Mouse (Mus musculus) spleen, embryonic (tissue): ENCODE results near the gene Ak7.

Source experiments
- CTCF ChIA-PET: fragments of 350-600 bp; sonication (Branson Sonifier 250); formaldehyde crosslinking; loops from one replicate; lab custom pipeline; 2022; lab: Charles Lee

The Ak7 gene

DNA sequence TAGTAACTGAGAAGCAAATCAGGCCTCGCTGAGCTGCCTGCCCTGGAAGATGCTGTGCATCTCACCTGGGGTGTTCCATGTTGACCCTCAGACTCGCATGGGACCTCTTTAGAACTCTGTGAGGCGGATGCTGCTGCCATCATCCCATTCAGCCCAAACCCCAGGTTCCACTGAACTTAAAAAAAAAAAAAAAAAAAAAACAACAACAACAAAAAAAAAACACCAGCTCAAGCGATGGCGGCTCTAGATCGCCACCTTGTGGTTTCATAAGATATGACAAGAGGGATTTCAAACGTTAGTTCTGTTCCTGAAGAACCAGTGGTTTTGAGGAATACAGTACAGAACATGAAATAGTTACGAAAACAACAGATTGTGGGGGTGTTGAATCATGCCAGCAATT, 22.2 kb downstream of the Ak7 start:
- CTCF ChIA-PET: no interaction called here

DNA sequence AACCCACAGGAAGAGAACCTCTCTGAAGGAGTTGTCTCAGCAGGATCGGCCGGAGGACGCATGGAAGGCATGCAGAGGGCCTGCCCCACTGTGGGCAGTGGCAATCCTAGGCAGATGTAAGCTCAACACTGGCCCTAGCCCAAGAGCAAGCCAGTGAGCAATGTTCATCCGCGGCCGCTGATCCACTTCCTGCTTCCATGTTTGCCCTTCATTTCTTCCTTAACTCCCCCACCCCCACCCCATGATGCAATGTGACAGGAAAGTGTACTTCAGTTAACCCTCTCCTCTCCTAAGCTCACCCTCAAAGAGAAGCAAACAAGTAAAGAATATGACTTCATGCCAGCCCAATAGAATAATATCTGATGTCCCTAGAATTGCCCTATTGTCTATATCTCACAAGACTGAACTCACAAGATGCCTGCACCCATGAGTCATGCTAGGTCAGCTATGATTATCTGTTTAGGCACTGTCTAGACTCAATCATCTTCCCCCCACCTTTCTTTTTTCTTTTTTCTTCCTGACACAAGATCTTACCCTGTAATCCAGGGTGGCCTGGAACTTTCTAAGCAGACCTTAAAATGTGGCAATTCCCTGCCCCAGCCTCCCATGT, 25.2 kb downstream of the Ak7 start:
- CTCF ChIA-PET: no interaction called here

DNA sequence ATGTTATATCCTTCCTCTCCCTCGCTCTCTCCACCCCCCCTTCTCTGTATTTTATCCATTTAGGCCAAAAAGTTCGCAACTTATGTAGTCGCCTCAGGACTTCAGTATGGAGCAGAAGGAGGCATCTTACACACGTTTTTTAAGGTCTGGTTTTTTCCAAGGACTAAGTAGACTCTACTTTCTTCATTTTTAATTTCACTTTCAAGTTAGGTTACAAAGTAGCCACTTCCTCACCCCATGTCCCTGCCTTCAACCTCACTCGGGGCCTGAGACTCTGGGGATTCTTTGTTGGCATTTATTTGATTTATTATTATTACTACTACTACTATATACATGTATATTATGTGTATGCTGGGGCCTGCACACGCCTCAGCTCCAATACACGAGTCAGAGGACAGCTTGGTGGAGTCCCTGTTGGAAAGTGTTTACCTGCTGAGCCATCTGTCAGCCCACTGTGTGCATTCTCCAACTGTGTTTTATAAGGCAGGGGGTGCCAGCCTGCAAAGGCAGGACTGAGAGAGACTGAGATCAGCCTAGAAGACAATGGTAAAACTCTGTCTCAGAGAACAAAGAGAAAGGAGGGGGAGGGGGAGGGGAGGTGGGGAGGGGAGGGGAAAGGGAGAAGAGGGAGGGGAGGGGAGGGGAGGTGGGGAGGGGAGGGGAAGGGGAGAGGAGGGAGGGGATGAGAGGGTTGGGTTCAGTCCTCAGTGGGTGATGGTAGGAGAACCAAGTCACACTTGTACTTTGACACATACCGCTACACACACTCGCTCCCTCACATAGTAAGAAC, 27.8 kb downstream of the Ak7 start:
- CTCF ChIA-PET: no interaction called here

DNA sequence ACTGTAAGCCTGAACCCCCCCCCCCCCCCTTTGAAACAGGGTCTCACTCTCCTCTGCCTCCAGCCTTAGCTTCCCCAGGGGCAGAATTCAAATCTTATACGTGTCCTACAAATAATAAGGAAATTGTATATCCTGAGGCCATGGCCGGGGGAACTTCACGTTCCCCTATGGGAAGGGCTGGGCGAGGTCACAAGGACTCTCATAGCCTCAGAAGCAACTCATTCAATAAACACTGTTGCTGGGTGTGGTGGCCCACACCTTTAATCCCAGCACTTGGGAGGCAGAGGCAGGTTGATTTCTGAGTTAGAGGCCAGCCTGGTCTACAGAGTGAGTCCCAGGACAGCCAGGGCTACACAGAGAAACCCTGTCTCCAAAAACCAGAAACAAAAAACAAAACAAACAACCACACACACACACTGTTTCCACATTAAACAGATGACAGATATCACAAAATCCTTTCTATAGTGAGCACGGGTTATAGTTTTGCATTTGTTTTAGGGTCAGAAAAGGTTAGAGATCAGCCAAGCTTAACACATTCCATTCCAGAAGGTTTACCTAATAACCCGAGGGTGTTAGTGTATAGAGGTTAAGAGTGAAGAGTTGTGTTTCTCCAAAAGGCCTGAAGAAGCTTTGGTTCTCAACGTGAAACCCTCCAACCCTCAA, 29.6 kb downstream of the Ak7 start:
- CTCF ChIA-PET: interaction anchor here (0.7 kb wide), 1 partner anchor 70 kb away, joined by 3 read pairs; no protein-coding TSS in a partner anchor

DNA sequence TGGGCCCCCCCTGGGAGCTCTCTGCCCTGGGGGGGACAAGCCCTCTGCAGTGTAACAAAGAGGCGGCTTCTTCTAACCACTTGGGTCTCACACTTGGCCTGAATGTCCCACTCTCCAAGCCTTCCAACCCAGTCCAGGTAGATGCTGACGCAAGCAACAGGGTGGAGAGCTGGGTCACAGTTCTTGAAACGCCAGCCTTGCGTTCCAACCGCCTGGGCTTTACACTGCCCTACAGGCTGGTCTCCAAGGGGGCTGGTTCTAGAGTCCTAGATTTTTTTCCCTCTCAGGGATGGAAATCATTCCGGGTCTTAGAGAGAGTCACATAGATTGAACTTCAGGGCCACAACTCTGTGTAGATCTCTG, 30.1 kb downstream of the Ak7 start:
- CTCF ChIA-PET: interaction anchor here (0.7 kb wide), 1 partner anchor 70 kb away, joined by 3 read pairs; no protein-coding TSS in a partner anchor

DNA sequence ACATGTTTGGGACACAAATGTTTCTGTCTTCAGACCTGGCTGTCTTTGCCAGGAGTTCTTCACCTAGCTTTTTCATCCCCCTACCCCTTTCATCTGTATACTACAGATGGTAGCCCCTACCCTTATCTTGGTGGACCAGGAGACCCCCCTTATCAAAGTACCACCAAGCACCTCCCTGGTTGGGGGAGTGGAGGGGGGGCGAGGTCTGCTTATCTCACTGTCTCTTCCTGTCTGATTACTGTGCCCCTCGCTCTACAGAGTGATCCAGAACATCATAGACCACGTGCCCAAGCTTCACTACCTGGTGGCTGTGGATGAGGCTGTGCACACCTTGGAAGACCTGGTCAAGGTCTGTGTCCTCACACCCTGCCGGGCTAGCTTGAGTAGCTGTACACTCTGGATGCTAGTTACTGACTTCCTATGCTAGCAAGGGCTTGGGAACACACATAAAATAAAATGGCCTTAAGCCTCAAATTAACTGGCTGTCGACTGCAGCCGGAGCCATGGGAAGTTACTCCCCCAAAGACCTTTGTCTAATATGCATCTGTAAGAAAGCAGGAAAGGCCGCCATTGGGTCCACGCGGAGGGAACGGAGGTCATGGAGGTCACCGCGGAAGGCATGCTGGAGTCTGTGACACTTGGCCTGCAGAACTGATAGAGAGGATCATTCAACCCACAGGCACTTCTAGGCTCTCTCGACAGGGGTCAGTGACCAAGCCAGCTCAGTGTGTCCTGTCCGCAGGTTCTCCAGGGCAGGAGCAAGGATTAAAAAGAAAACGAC, 32.7 kb downstream of the Ak7 start:
- CTCF ChIA-PET: no interaction called here

DNA sequence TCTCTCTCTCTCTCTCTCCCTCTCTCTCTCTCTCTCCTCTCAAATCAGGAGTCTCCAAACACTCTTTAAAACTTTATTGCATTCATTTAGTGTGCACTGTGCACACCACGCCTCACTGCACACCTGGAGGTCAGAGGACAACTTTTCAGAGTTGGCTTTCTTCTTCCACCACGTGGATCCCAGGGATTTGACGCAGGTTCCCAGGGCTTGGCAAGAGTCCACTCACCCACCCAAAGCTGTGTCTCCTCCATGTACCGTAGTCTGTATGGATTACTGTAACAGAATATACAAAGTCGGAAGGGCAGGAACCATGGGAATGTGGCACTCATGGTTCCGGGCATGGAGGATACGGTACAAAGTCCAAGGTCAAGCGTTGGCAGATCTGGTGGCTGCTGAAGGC, 33.9 kb downstream of the Ak7 start:
- CTCF ChIA-PET: no interaction called here

DNA sequence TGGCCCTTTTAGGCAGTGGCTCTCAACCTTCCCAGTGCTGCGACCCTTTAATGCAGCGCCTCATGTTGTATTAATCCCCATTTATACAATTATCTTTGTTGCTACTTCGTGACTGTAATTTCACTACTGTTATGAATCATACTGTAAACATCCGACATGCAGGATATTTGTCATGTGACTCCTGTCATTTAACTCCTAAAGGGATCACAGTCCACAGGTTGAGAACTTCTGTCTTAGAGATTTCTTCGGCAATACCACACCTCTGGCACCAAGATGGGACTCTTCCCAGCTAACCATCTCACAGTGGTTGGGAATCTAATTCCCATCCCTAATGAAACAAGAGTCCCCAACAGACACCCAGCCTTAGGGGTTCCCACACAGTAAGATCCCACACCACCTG, 42.3 kb downstream of the Ak7 start:
- CTCF ChIA-PET: no interaction called here

DNA sequence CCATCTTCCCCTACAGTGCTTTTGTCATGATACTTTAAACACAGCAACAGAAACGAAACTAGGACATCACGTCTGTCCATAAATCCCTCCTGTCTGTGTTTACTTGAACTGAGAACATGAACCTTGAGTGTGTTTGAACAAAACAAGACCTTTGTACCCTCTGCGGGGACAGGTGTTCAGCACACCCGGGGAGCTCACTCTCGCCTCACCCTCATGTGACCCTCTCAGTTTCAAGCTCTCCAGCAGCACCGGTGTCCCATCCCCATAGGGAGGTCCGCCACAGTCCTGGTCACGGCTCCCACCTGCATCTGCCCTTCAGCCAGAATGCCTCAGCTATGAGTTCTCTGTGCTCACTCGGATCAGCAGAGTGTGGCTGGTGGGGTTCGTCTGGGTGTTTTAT, 48.0 kb downstream of the Ak7 start:
- CTCF ChIA-PET: no interaction called here

DNA sequence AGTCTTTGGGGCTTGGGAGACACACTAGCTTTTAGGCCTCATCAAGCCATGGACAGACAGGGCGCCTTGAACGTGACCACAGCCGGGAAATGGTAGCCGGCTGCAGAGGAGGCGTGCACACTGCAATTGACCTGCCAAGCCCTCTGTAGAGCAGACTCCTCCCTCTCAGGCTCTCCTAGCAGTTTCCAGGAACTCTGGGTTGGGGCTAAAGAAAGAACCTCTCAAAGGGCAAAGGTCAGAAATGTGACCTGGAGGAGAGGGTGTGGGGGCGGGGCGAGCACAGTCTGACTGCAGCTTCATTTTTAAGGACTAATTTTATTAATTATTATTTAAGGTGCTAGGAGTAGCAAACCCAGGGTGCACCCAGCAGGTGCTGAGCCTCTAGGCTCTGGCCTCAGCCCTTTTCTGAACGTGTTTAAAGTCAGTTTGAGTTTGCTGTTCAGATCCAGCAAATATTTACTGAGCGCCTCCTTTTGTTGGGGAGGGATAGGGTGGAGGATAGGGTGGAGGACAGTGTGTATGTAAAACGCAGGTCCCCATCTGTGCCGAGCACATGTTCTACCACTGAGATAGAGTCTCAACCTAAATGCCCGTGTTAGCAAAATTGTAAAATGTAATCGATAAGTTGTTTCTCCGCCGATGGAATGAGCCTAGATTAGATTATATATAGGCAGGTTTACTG, 52.2 kb downstream of the Ak7 start:
- CTCF ChIA-PET: interaction anchor here (0.7 kb wide), 1 partner anchor 10 kb away, joined by 5 read pairs; no protein-coding TSS in a partner anchor

DNA sequence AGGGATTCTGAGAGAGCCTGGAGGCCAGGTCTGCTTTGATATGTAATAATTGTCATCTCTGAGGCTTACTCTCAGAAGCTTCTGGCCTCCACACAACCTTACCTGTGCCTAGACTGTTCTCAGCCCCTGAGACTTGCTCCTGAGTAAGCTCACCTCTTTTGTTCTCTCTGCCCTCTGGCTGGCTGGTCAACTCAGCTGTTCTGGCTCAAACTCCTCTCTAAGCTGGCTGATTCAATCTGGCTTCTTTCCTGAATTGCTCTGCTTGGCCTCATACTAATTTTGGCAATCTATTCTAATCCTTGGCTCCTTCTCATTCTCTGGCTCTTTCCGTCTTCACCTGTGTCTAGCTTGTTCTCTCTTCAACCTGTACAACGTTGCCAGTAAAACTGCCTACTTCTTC, 53.1 kb downstream of the Ak7 start:
- CTCF ChIA-PET: no interaction called here

DNA sequence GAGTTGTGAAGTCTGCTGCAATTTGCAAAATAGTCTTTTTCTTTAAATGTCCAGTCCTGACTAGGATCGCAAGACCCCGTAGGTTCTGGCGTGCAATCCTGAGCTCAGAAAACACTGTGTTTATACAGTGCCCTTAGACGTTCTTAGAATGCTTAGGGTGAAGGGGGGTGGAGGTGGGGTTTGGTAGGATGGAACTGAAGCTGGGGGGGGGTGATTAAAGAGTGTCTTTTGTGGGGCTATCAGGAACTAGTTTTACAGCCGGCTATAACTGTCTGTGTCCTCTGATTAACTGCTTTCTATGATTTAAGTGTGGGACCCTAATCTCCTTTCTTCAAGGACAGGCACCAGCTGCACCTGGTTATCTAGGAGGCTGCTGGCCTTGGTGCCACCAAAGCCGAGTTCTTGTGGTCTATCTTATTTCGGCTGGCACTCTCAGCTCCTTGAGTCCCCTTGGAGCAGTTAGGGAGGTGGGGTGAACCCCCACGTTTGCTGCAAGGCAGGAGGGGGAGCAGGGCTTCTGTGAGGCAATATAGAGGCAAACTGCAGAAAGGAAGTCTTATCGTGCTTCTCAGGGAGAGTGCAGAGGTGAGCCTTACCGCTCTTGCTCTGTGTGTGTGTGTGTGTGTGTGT, 54.2 kb downstream of the Ak7 start:
- CTCF ChIA-PET: interaction anchor here (0.6 kb wide), 1 partner anchor 174 kb away, joined by 3 read pairs; no protein-coding TSS in a partner anchor

DNA sequence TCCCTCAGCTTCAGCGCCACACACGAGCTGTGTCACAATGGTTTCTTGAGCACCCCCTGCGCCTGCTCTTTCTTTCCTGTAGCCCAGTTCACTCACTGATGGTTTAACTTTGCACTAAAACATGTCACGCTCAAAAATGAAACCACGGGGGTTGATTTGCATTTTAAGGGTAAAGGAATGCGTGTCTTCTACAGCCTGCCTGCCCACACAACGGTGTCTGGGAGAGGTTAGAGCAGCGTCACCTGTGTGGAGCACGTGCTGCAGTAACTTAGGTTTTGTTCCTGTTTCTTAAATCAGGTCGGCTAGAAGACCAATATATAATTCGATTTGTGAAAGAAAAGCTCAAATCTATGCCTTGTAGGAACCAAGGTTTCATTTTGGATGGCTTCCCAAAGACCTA, 55.4 kb downstream of the Ak7 start:
- CTCF ChIA-PET: no interaction called here

DNA sequence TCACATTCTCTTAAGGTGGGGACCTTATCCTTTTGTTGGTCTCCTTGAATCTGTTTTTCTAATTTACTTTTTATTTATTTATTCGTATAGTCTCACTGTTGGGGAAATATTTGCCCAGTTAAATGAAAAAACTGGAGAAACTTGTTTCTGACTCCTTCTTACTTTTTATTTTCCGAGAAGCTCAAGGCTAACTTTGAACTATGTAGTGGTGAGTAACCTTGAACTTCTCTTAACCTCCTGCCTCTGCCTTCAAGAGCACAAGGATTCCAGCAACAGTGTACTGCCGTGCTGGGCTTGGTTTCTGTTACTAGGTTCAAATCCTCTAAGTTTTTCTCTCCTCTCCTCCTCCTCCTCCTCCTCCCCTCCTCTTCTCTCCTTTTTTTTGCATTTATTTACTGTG, 55.9 kb downstream of the Ak7 start:
- CTCF ChIA-PET: no interaction called here

DNA sequence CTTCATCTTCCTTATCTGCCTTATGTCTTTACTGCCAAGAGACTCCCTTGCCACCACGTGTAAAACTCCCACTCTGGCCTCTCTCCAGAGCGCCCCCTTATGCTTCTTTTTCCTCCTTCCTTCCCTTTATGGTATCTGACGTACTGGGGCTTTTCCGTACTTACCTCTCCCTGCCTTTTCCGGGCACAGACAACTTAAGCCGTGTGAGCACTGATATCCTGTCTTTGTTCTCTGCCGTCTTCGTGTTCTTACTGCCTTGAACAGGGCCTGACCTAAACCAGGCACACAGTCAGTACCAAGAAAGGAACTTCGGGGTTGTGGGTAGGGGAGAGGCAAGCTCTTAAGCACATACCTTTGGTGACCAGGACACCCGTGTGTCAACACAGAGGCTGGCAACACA, 63.9 kb downstream of the Ak7 start:
- CTCF ChIA-PET: no interaction called here

DNA sequence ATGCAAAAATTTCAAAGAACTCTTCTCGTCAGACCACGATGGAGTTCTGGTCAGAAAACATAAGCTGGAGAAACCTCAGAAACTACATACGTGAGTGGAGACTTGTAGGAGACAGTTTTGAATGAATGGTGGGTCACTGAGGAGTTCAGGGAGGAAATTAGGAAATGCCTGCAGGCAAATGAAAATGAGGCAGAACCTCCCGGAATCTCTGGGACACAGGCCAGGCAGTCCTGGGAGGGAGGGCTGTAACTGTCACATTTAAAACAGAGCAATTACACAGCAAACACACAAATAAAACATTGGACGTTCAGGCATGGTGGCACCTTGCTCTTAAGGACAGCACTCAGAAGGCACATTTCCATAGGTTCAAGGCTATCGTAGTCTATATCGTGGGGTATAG, 69.1 kb downstream of the Ak7 start:
- CTCF ChIA-PET: no interaction called here

DNA sequence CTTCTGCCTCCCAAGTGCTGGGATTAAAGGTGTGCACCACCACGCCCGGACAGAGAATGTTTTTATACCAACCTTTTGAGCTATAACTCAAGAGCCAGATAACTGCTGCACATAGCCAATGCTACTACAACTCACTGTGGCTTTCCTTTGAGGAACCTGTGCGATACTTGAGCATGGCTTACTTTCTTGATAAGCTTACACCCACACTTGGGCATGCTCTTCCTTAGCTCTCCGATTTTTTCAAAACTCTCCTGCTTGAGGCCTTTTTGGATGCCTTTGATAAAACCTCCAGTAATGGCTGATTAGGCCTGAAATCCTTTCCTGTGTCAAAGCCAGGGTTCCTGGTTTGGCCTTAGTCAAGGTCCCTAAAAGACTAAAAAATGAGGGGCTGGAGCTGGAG, 71.9 kb downstream of the Ak7 start:
- CTCF ChIA-PET: interaction anchor here (0.6 to 0.7 kb wide), 2 partner anchors 96 to 250 kb away, joined by 3 read pairs; no protein-coding TSS in a partner anchor

DNA sequence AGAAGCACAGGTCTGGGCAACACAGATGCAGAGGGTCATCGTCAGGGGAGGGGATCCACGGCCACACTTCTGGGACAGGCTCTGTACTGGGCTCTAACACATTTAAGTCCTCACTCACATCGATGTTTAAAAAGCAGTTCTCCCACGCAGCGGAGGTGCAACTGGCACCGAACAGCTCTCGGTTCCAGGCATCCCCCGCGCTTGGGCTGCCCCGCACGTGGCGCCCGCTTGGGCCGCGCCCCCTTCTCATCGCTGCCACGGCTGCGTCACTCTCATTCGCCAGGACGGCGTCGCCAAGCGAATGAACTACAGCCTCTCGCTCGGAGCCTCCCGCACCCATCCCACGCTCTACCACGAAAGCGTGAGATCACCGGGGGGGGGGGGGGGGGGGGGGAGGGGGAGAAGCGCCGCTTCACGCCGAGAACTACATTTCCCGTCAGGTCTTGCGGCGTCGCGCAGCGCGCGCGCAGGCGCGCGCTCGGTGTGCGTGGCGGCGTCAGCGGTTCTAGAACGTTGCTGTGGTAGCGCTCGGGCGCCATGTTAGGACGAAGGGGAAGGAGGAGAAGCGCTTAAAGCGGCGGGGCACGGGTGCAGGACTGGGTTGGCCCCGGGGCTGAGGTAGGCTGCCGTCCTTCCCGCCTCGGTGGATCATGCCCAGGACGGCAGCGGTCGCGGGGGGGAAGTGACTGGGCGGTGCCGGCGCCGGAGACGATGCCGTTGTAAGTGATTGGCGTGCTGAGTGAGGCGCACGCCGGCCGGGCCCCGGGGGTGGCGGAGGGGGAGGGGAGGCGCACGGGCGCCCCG, 78.6 kb downstream of the Ak7 start, which contains the start of gene Papola:
Papola (plus strand) TSS at position 499 of the 804 bp plus-strand sequence.
- CTCF ChIA-PET: no interaction called here

DNA sequence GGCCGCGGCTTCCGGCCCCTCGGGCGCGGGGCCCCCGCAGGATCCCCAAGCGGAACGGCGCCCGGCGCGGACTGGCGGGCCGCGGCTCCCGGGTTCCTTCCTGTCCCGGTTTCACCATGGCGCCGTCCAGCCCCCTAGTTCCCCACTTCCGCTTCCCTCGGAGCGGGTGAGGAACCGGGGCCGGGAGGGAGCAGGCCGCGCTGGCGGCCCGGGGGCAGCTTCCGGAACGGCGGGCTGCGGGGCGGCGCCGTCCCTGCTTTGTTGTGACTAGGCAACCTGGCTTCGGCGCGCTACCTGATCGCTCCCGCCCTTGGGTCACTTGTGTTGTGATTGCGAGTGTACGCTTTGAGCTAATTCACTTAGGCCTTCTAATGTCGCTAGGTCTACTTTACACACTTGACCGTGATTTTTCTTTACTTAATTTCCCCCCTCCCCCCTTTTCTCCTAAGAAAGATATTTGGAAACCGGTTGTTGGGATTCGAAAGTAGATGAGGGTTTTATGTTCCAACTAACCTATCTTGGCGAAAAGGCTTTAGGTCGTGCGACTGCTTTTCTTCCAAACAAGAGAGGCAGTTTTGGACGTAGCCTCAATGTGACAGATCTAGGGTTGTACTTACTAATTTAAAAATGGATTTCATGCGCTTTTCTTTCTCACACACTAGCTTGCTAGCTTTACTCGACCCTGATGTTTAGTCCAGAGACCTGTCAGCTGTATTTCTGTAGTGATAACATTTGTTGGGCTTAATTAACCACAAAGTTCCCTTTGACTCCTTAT, 79.4 kb downstream of the Ak7 start:
- CTCF ChIA-PET: interaction anchor here (0.6 kb wide), 1 partner anchor 187 kb away, joined by 11 read pairs; no protein-coding TSS in a partner anchor
